Mouse (Mus musculus) yolk sac, embryonic 10.5 days (tissue): ENCODE measurements around the gene Zfp69.

Experiments
- DNase-seq: peaks from one replicate; pipeline ENCODE4 v3.0.0-alpha.2; 2017; ENCODE audit warnings: low spot score

The Zfp69 gene

GRCm38 (mm10) chr4:120951428-120951973 lies at the start of gene Zfp69:
Gene Zfp69, minus strand, starts transcription at chr4:120951699.
- DNase-seq: peak; percentile 93

GRCm38 (mm10) chr4:121001042-121001441 lies 49.5 kb upstream of the Zfp69 start:
- no peak for DNase-seq

- DNase-seq: no peak
These were observed 44.4 kb upstream of the Zfp69 start for GRCm38 (mm10) chr4:120995911-120996310.

- no peak for DNase-seq
These were observed 41.5 kb upstream of the Zfp69 start for GRCm38 (mm10) chr4:120993025-120993424.

GRCm38 (mm10) chr4:120992284-120992683 lies 40.8 kb upstream of the Zfp69 start:
- DNase-seq: no peak

GRCm38 (mm10) chr4:120987319-120987718 lies 35.8 kb upstream of the Zfp69 start:
- peak; percentile 46 for DNase-seq

GRCm38 (mm10) chr4:120986446-120986845 lies 34.9 kb upstream of the Zfp69 start:
- DNase-seq: peak; percentile 34

- no peak for DNase-seq
These were observed 26.7 kb upstream of the Zfp69 start for GRCm38 (mm10) chr4:120978221-120978620.

GRCm38 (mm10) chr4:120975428-120975734 lies 23.9 kb upstream of the Zfp69 start:
- DNase-seq: no peak

GRCm38 (mm10) chr4:120974711-120975427 lies 23.4 kb upstream of the Zfp69 start:
- peak; percentile 76 for DNase-seq

- no peak for DNase-seq
These were observed 20.3 kb upstream of the Zfp69 start for GRCm38 (mm10) chr4:120971842-120972241.

- no peak for DNase-seq
These were observed 18.1 kb upstream of the Zfp69 start for GRCm38 (mm10) chr4:120969382-120970146.

GRCm38 (mm10) chr4:120968486-120968885 lies 17.0 kb upstream of the Zfp69 start:
- DNase-seq: no peak

- no peak for DNase-seq
These were observed 4.1 kb upstream of the Zfp69 start for GRCm38 (mm10) chr4:120955586-120955985.

- no peak for DNase-seq
These were observed 2.2 kb upstream of the Zfp69 start for GRCm38 (mm10) chr4:120953667-120954066.

GRCm38 (mm10) chr4:120953038-120953437 lies 1.5 kb upstream of the Zfp69 start:
- no peak for DNase-seq

GRCm38 (mm10) chr4:120952163-120952562 lies 664 bp upstream of the Zfp69 start:
- DNase-seq: peak; percentile 18

- no peak for DNase-seq
These were observed 604 bp downstream of the Zfp69 start for GRCm38 (mm10) chr4:120950763-120951427.

- DNase-seq: peak; percentile 48
These were observed 2.6 kb downstream of the Zfp69 start for GRCm38 (mm10) chr4:120948938-120949337.

GRCm38 (mm10) chr4:120935006-120935405 lies 16.5 kb downstream of the Zfp69 start:
- peak; percentile 20 for DNase-seq

GRCm38 (mm10) chr4:120930736-120931135 lies 20.8 kb downstream of the Zfp69 start:
- no peak for DNase-seq

GRCm38 (mm10) chr4:120928686-120929085 lies 22.8 kb downstream of the Zfp69 start:
- no peak for DNase-seq

- peak; percentile 39 for DNase-seq
These were observed 26.1 kb downstream of the Zfp69 start for GRCm38 (mm10) chr4:120925386-120925785.
